Mouse (Mus musculus): ENCODE results near the gene Maml2.

DNA sequence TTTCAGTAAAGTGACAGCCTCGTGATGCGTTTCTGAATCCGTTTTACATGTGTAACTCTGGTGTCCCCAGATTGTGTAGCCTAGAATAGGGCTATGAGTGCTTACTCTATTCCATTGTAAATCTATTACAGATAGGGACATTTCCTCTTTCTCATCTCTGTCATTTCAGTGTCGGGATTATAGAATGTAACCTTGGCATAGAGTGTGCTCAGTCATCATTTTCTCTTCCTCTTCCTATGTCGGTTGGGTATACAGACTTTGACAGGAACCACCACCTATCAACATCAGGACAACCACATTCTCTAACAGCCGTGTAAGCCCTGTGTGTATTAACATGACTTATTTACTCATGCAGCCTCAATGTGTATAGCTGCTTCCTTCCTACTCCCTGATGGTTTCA, 248.0 kb downstream of the Maml2 start:
- TF ChIP-seq CTCF (IDR thresholded peaks at IDR 0.05; ENCODE audit: low read depth) (no peak), EP300 (optimal IDR thresholded peaks at IDR 0.05) (no peak)

Data from stomach, postnatal 0 days (tissue).